Mouse (Mus musculus) cortical plate, adult 2 months (tissue): ENCODE results near the gene Ap2a2.

Source experiments
- CTCF ChIP-seq: fragments of 200-500 bp; IDR thresholded peaks from 2 replicates; pipeline ENCODE4 v1.5.1; 2011; ENCODE audit warnings: mild to moderate bottlenecking, control low read depth, low read length; ENCODE audit not compliant: insufficient read depth; ENCODE audit errors: extremely low read depth
- POLR2A ChIP-seq: fragments of 200-500 bp; IDR thresholded peaks from 2 replicates; pipeline ENCODE4 v1.6.1; 2011; ENCODE audit warnings: mild to moderate bottlenecking, low read length, control low read depth; ENCODE audit not compliant: insufficient read depth; ENCODE audit errors: extremely low read depth

GRCm38 (mm10) chr7:141566587-141566986, 4.6 kb downstream of the Ap2a2 start:
- no peak for TF ChIP-seq CTCF
- no peak for TF ChIP-seq POLR2A
